Mouse (Mus musculus): Measurements from ENCODE around the gene Cep78. TPM values are rescaled to one million over a fixed set of nuclear protein-coding genes. Genes with fewer than 3 reads are reported as not detected.

The Cep78 gene
- polyA plus RNA-seq, 1 experiment from 2014 or later = 49.6 TPM

- no peak overlapping the region for H3K9ac ChIP-seq (ENCODE audit: low read length)
- H3K4me1 ChIP-seq (ENCODE audit: control insufficient read depth, insufficient read depth, low read length) = no peaks in the 10 kb centered on the region
- H3K4me2 ChIP-seq = no peak overlapping the region
- H3K4me3 ChIP-seq (ENCODE audit: low read depth, low read length) = no peak overlapping the region
- 78% methylated on average over 1 of the region's 1 CpGs for WGBS
- H3K27ac ChIP-seq (ENCODE audit: low read depth, low read length) = no peak overlapping the region
- ATAC-seq (ENCODE audit: low FRiP score) = no peak
- no peaks in the 10 kb centered on the region for H3K36me3 ChIP-seq (ENCODE audit: control insufficient read depth, insufficient read depth, low read length)
- H3K9me3 ChIP-seq (ENCODE audit: control insufficient read depth, low read length) = no peaks in the 10 kb centered on the region
- no peak for DNase-seq (ENCODE audit: low spot score, missing footprints)
- no peaks in the 10 kb centered on the region for H3K27me3 ChIP-seq (ENCODE audit: control insufficient read depth, insufficient read depth, low read length)
Measured at GRCm38 (mm10) chr19:15948867-15949266, 35.9 kb downstream of the Cep78 start.

GRCm38 (mm10) chr19:15948426-15948825 lies 36.4 kb downstream of the Cep78 start:
- H3K9me3 ChIP-seq (ENCODE audit: control insufficient read depth, low read length) = no peaks in the 10 kb centered on the region
- no peak overlapping the region for H3K9ac ChIP-seq (ENCODE audit: low read length)
- no peaks in the 10 kb centered on the region for H3K36me3 ChIP-seq (ENCODE audit: control insufficient read depth, insufficient read depth, low read length)
- no peaks in the 10 kb centered on the region for H3K27me3 ChIP-seq (ENCODE audit: control insufficient read depth, insufficient read depth, low read length)
- H3K27ac ChIP-seq (ENCODE audit: low read depth, low read length) = no peak overlapping the region
- ATAC-seq (ENCODE audit: low FRiP score) (no peak), DNase-seq (ENCODE audit: low spot score, missing footprints) (no peak)
- no peak overlapping the region for H3K4me3 ChIP-seq (ENCODE audit: low read depth, low read length)
- WGBS = 91% methylated on average over 7 of the region's 7 CpGs
- no peaks in the 10 kb centered on the region for H3K4me1 ChIP-seq (ENCODE audit: control insufficient read depth, insufficient read depth, low read length)
- H3K4me2 ChIP-seq = no peak overlapping the region

DNA sequence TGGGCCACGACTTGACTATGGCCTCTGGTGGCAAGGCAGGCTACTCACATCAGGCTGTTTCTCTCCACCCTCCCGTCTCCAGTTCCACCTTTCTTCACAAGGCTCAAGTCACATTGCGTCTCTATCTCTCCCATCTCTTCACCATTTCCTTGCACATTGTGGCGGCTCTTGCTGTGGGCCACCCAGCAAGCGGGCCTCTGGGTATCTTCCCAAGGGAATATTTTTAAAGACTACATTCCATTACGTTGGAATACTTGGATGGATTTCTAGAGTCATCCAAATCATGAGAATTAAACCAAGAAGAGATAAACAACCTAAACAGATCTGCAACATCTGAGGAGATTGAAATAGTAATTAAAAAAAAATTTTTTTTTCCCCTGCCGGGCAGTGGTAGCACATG lies 37.6 kb downstream of the Cep78 start, which contains the start of gene Psat1:
Psat1 (minus strand) TSS at position 101 of the 400 bp plus-strand sequence.
- H3K27ac ChIP-seq (ENCODE audit: low read depth, low read length) = no peak within 1 kb of the TSS
- no peaks in the 10 kb centered on the region for H3K9me3 ChIP-seq (ENCODE audit: control insufficient read depth, low read length)
- H3K4me2 ChIP-seq = no peak within 1 kb of the TSS
- no peaks in the 10 kb centered on the region for H3K36me3 ChIP-seq (ENCODE audit: control insufficient read depth, insufficient read depth, low read length)
- H3K4me1 ChIP-seq (ENCODE audit: control insufficient read depth, insufficient read depth, low read length) = no peaks in the 10 kb centered on the region
- no peak within 1 kb of the TSS for H3K4me3 ChIP-seq (ENCODE audit: low read depth, low read length)
- DNase-seq (ENCODE audit: low spot score, missing footprints) = no peak
- no peaks in the 10 kb centered on the region for H3K27me3 ChIP-seq (ENCODE audit: control insufficient read depth, insufficient read depth, low read length)
- no peak within 1 kb of the TSS for H3K9ac ChIP-seq (ENCODE audit: low read length)
- no peak for ATAC-seq (ENCODE audit: low FRiP score)
- 88% methylated on average over 7 of the region's 7 CpGs for WGBS

DNA sequence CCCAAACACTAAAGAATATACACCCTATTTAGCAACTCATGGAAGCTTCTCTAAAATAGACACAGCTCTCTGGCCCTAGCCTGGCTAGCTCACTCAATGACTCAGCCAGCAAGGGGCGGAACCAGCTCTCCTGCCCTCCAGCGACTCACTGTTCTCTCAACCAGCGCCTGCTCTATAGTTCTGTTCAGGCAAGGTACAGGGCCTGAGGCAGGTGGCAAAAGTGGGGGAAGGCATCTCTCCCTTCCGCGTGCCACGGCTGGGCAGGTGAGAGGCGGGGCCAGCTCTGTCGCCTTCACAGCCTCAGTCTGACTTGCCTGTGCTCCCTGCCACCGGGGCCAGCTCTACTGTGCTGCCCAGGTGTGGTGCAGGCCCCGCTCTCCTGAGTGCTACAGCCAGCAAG lies 38.1 kb downstream of the Cep78 start:
- no peak overlapping the region for H3K27ac ChIP-seq (ENCODE audit: low read depth, low read length)
- no peaks in the 10 kb centered on the region for H3K9me3 ChIP-seq (ENCODE audit: control insufficient read depth, low read length)
- no peaks in the 10 kb centered on the region for H3K4me1 ChIP-seq (ENCODE audit: control insufficient read depth, insufficient read depth, low read length)
- no peak for DNase-seq (ENCODE audit: low spot score, missing footprints)
- H3K4me3 ChIP-seq (ENCODE audit: low read depth, low read length) = no peak overlapping the region
- WGBS = 67% methylated on average over 10 of the region's 10 CpGs
- H3K4me2 ChIP-seq = no peak overlapping the region
- H3K27me3 ChIP-seq (ENCODE audit: control insufficient read depth, insufficient read depth, low read length) = no peaks in the 10 kb centered on the region
- no peaks in the 10 kb centered on the region for H3K36me3 ChIP-seq (ENCODE audit: control insufficient read depth, insufficient read depth, low read length)
- no peak for ATAC-seq (ENCODE audit: low FRiP score)
- no peak overlapping the region for H3K9ac ChIP-seq (ENCODE audit: low read length)

- Histone ChIP-seq H3K4me3 (ENCODE audit: low read depth, low read length) (no peak overlapping the region), H3K4me1 (ENCODE audit: control insufficient read depth, insufficient read depth, low read length) (no peaks in the 10 kb centered on the region), H3K9ac (ENCODE audit: low read length) (no peak overlapping the region), H3K9me3 (ENCODE audit: control insufficient read depth, low read length) (no peaks in the 10 kb centered on the region), H3K4me2 (no peak overlapping the region), H3K36me3 (ENCODE audit: control insufficient read depth, insufficient read depth, low read length) (no peaks in the 10 kb centered on the region), H3K27ac (ENCODE audit: low read depth, low read length) (no peak overlapping the region), H3K27me3 (ENCODE audit: control insufficient read depth, insufficient read depth, low read length) (no peaks in the 10 kb centered on the region)
- no peak for ATAC-seq (ENCODE audit: low FRiP score)
- DNase-seq (ENCODE audit: low spot score, missing footprints) = no peak
- 76% methylated on average over 7 of the region's 7 CpGs for WGBS
Measured at GRCm38 (mm10) chr19:15943117-15943423, 41.7 kb downstream of the Cep78 start.

DNA sequence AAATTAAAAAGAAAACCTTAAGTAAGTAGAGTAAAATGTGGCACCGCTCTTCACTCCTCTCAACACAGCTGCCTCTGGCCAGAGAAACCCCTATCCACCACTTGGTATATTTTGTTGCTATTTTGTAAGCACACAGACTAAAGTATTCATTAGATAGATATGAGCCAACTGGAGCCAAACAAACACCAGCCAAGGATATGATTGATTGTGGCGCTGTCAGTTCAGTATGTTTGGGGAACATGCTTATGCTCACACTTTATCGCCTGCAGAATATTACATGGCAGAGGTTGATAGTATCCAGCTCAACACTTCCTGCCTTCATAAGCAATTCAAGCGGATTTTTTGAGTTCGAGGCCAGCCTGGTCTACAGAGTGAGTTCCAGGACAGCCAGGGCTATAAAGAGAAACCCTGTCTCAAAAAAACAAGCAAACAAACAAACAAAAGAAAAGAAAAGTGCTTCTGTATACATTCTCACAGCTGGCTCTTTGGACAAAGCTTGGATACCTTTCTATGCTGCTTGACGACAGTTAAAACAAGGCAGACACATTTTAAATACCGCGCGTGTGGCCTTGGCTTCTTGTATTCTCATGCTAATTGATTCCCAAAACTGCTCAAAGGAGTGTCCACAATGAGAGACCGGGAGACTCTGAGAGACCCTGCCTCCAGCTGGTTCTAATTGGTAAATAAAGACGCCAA lies 42.2 kb downstream of the Cep78 start:
- Histone ChIP-seq H3K9ac (ENCODE audit: low read length) (no peak overlapping the region), H3K4me1 (ENCODE audit: control insufficient read depth, insufficient read depth, low read length) (no peaks in the 10 kb centered on the region), H3K27me3 (ENCODE audit: control insufficient read depth, insufficient read depth, low read length) (no peaks in the 10 kb centered on the region), H3K4me2 (no peak overlapping the region), H3K9me3 (ENCODE audit: control insufficient read depth, low read length) (no peaks in the 10 kb centered on the region), H3K27ac (ENCODE audit: low read depth, low read length) (no peak overlapping the region), H3K4me3 (ENCODE audit: low read depth, low read length) (no peak overlapping the region), H3K36me3 (ENCODE audit: control insufficient read depth, insufficient read depth, low read length) (no peaks in the 10 kb centered on the region)
- DNase-seq (ENCODE audit: low spot score, missing footprints) = no peak
- WGBS = 46% methylated on average over 11 of the region's 11 CpGs
- ATAC-seq (ENCODE audit: low FRiP score) = no peak; the same call in 1 of the 2 replicates

DNA sequence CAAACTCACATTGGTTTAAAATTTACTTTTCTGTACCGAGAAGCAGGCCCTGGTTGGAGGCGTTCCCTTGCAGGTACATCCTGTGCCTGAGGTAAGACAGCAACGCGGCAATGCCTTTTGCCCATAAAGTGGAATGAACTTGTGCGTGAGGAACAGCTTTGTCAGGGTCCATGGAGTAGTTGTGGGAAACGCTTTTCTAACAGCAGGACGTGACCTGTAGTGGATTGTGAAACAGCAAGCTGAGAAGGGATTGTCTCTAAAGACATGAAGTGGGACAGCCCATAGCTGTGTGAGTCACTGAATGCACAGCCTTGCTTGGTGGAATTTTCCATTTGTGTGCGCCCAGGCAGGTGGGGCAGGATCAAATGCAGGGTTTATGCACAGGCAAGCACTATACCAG lies 43.4 kb downstream of the Cep78 start:
- DNase-seq (ENCODE audit: low spot score, missing footprints) (no peak), ATAC-seq (ENCODE audit: low FRiP score) (no peak)
- Histone ChIP-seq H3K4me1 (ENCODE audit: control insufficient read depth, insufficient read depth, low read length) (no peaks in the 10 kb centered on the region), H3K27ac (ENCODE audit: low read depth, low read length) (no peak overlapping the region), H3K9me3 (ENCODE audit: control insufficient read depth, low read length) (no peaks in the 10 kb centered on the region), H3K4me2 (no peak overlapping the region), H3K9ac (ENCODE audit: low read length) (no peak overlapping the region), H3K4me3 (ENCODE audit: low read depth, low read length) (no peak overlapping the region), H3K36me3 (ENCODE audit: control insufficient read depth, insufficient read depth, low read length) (no peaks in the 10 kb centered on the region), H3K27me3 (ENCODE audit: control insufficient read depth, insufficient read depth, low read length) (no peaks in the 10 kb centered on the region)
- WGBS = 78% methylated on average over 8 of the region's 8 CpGs

DNA sequence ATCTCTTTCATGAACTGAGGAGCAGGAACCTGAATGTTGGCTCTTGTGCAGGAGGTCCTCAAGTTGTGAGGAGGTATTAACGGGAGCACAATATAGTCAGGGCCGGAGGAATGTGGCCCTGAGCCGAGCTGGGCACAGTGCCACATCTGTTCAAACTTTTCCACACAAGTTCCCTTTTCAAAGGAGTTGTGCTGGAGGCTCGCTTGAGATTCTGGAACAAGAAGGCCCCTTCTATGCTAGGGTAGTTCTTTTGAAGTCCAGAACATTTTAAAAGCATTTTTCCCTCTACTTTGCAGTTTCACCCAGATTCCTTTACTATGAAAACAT lies 59.1 kb downstream of the Cep78 start:
- H3K27ac ChIP-seq (ENCODE audit: low read depth, low read length) = no peak overlapping the region
- peaks cover 15% of the 10 kb centered on the region for H3K4me1 ChIP-seq (ENCODE audit: control insufficient read depth, insufficient read depth, low read length)

DNA sequence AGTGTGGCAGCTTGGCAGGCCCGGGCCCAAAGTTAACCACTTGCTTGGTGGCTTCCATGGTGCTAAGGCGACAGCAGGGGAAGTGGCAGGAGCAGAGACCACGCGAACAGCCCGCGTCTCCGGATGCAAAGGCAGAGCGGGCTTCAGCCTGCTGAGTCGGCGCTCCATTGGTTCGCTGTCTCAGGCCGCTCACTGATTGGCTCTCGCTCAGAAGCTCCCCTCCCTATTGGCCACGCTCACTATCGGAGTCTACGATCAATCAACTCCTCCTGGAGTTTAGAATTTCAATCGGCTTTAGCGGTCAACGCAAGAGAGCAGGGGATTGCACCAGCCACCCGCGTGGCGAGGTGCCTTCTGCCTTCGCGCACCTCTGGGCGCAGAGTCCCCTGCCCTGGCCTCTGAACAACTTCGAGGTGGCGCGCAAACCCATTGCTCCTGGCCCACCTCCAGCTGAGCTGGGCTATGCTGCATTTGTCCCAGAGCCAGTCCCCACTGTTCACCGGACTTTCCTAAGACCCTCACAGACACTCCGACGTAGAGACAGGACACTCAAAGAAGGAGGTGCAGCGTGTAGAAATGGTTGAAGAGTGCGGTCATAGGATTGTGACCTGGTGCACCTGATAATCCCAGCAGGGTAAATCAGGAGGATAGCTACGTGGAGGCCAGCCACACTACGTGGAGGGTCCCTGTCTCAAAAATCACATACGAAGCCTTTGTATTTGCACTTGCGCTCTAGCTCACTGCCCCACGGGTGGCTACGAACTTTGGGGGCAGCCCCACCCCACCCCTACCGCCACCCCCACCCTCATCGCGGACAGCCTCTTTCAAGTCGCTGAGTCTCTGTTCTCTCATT lies 59.7 kb downstream of the Cep78 start:
- WGBS = 2% methylated on average over 43 of the region's 43 CpGs
- no peaks in the 10 kb centered on the region for H3K36me3 ChIP-seq (ENCODE audit: control insufficient read depth, insufficient read depth, low read length)
- no peaks in the 10 kb centered on the region for H3K9me3 ChIP-seq (ENCODE audit: control insufficient read depth, low read length)
- H3K27me3 ChIP-seq (ENCODE audit: control insufficient read depth, insufficient read depth, low read length) = no peaks in the 10 kb centered on the region
- H3K4me3 ChIP-seq (ENCODE audit: low read depth, low read length) = peak overlapping the region; percentile 49
- peak overlapping the region; percentile 75 for H3K9ac ChIP-seq (ENCODE audit: low read length)
- ATAC-seq (ENCODE audit: low FRiP score) (peak; percentile 99), DNase-seq (ENCODE audit: low spot score, missing footprints) (peak; percentile 95)
- H3K27ac ChIP-seq (ENCODE audit: low read depth, low read length) = no peak overlapping the region; the same call in 1 of the 2 replicates
- peak overlapping the region; percentile 91 for H3K4me2 ChIP-seq
- peaks cover 15% of the 10 kb centered on the region for H3K4me1 ChIP-seq (ENCODE audit: control insufficient read depth, insufficient read depth, low read length)

More for the DNA sequence above, 59.1 kb downstream of the Cep78 start:
- DNase-seq (ENCODE audit: low spot score, missing footprints) = peak; percentile 92
- ATAC-seq (ENCODE audit: low FRiP score) = peak; percentile 2; the same call in 1 of the 2 replicates
- no peaks in the 10 kb centered on the region for H3K9me3 ChIP-seq (ENCODE audit: control insufficient read depth, low read length)
- WGBS = 15% methylated on average over 4 of the region's 4 CpGs
- no peak overlapping the region; the same call in 1 of the 2 replicates for H3K4me3 ChIP-seq (ENCODE audit: low read depth, low read length)
- H3K36me3 ChIP-seq (ENCODE audit: control insufficient read depth, insufficient read depth, low read length) = no peaks in the 10 kb centered on the region
- peak overlapping the region; percentile 55; the same call in 1 of the 2 replicates for H3K9ac ChIP-seq (ENCODE audit: low read length)
- H3K27me3 ChIP-seq (ENCODE audit: control insufficient read depth, insufficient read depth, low read length) = no peaks in the 10 kb centered on the region
- peak overlapping the region; percentile 91 for H3K4me2 ChIP-seq

Data from midbrain, embryonic 11.5 days (tissue).